Mouse (Mus musculus) cerebral cortex, adult 2 months (tissue): Measurements from ENCODE around the gene Mfsd6.

Source experiments
- WGBS: fragments of 180-500 bp; shearing (Covaris S2); methylation state at CpG from one replicate; pipeline ENCODE4 v1.1.7; 2018; 5-methylcytosine and 5-hydroxymethylcytosine counted together

Gene Mfsd6

DNA sequence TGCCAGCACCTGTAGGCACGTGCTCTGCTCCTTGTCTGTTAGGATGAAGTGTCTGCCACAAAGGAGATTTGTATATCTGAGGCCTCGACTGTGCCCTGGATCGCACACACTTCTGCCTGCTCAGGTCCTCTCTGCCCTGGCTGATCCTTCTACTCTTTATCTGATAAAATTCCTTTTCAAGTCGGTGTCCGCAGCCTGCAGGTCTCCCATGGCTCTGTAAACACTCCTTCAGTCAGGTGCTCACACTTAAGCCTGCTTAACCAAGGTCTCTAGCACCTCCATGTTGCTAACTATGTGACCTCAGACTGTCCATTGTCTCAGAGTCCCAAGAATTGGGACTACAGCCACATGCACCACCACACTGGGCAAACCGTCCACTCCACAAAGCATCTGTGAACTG lies 87.0 kb downstream of the Mfsd6 start:
- 94% methylated on average over 6 of the region's 6 CpGs for WGBS

DNA sequence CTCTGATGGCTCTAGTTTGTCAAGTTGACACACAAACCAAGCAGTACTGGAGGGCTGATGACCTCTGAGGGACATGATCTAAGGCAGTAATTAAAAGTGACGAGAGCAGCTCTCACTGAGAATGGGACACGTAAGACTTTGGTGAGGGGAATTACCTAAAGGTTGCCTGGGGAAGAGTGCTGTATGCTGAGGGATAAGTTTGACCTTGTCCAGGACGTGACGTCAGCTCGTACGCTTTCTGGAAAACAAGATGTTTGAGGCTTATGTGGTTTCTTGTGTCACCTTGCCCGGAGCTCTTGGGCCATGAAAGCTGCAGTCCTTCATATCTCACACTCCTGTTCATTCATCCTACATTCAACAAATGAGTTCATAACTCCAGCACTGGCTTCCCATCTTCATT lies 88.2 kb downstream of the Mfsd6 start:
- 97% methylated on average over 7 of the region's 7 CpGs for WGBS

DNA sequence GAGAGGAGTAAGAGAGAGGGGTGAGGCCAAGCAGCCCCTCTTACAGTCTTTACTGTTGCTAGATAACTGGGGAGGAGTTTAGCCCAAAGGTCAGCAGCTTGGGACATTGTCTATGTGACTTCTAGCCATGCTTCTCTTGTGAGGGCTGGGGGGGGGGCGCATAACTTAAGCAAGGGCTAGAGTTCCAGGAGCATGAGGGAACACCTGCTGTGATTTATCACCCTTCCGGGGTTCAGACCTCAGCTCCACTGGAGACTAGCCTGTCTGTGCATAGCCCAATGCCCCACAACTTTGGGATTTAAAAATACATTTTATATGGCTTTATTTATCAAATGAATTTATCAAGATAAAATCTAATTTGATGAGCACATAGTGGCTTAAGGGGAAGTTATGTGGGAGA lies 89.2 kb downstream of the Mfsd6 start:
- 97% methylated on average over 2 of the region's 2 CpGs for WGBS

DNA sequence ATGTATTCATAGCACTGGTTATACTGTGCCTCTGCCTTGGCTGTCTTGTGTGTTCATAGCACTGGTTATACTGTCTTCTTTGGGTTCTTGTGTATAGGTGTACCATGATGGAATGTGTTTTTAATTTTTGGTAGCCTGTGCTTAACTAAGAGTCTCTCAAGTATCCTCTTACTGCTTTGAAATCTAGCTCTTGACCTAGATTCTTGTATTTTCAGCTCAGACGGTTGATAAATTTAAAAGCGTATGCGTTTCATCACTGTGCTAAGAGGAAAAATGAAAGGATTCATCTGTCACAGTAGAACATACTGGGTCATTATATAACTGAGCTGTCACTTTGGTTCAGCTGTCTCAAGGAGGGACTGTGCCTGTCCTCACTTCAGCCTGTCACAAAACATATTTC lies 91.3 kb downstream of the Mfsd6 start:
- 46% methylated on average over 3 of the region's 3 CpGs for WGBS

DNA sequence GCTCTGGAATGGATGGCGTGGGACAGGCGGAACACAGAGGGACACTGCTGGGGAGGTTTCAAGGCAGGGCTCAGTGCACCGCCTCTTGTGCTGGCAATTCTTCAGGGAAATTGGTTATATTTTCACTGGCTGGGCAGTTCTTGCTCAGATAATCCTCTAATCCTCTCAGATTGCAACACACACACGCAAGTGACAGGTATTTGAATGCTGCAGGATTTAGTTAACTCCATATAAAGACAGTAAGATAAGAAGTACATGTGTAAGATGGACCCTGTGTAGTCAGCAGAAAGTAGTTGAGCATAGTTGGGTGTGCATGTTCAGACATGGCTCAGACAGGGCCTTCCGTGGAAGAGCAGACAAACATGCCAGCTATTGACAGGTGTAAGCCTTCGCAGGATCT lies 93.0 kb downstream of the Mfsd6 start:
- 96% methylated on average over 6 of the region's 6 CpGs for WGBS

DNA sequence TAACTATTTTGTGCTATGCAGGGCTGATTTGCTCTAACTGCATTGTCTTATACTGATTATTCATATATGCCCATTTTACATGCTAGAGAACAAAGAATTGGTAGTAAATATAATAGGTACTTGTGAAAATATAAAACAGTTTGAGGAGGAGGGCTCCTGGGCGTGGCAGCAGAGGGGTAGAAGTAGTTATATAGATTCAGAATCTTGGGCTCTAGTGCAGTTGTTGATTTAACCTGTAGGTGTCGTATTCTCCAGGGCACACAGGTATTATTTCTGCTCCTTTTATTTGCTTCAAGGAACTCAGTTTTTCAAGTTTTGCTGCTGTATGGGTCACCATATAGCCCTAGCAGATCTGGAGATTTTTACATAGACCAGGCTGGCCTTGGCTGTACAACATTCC lies 95.7 kb downstream of the Mfsd6 start:
- 52% methylated on average over 2 of the region's 2 CpGs for WGBS

DNA sequence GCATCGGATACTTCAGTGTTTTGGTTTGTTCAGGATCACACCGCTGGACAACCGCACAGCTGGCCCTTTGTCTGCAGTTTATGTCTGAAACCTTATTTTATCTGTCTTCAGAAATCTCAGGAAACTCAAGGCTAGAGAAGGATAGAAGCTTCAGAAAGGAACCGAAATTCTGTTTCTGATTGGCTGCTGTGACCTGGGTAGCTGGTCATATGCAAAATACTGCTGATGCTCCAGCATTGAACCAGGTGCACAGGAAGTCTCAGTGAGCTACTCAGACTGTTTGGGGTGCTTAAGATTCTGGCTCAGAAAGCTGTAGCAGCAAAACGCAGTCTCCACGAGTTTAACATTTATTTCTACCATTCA lies 96.3 kb downstream of the Mfsd6 start:
- WGBS = 0% methylated on average over 6 of the region's 6 CpGs

DNA sequence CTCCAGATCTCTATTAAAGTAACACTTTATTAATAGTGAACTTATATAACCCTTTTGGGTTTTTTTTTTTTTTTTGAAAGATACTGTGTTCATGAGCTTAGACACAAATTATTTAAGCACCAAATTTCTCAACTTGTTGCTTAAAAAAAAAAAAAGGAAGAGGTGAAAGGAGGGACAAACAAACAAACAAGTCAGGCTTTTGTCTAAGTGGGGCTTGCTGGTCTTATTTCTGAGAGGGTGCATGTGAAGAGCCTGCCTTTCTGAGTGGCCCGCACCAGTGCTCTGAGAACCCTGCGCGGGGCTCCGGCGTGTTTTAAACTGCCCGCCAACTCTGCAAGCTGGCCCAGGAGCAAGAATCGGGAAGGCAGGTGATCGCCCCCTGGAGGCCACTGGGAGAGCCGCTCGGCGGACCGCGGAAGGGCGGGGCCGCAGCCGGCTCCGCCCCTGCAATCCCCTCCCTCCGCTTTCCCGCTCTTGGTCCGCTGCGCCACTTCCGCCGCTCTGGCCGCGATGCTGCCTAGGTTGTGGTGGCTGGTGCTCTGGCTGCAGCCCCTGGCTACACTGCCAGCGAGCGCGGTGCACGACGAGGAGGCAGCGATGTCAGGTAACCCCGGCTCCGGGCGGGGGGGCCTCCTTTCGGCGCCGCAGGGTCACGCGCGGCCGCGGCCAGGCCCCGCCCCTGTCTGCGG lies 96.9 kb downstream of the Mfsd6 start, which contains the start of gene Nemp2:
Nemp2 (plus strand) TSS at position 456 of the 689 bp plus-strand sequence.
- WGBS = under 1% methylated on average over 44 of the region's 44 CpGs

DNA sequence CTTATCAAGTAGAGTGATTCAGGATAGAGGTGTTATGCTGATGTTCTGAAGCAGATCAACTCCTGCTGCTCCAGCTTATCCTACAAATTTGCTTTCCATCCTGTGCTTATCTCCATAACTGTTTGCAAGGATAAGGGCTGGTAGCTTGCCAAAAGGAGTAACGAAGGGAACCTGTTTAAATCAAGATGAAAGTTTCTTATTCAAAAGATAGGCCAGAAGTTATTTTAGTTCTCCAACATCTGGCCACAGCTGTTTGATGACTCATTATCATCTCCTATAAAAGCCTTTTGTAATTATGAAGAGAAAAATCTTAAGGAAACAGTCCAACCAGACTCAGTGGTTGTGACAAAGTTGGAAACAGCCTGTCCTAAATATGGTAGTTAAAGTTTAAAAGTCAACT lies 109.0 kb downstream of the Mfsd6 start:
- WGBS = 43% methylated on average over 1 of the region's 1 CpGs

DNA sequence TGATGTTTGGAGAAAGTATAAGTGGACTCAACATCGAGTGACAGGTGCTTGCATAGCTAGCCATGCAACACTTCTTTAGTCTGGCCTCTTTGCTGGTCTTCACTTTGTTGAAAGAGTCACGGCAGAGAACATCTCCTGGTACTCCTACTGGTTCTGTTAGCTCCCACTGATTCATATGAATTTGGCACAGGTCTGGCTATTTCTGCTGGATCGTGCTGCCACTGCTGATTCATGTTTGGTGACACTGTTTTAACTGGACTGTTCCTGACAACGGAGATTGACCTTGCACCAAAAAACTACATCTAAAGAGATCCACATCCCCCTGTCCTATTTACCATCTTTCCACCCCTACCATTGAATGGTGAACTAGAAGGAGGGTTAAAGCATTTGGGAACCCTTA lies 118.8 kb downstream of the Mfsd6 start:
- 75% methylated on average over 4 of the region's 4 CpGs for WGBS

DNA sequence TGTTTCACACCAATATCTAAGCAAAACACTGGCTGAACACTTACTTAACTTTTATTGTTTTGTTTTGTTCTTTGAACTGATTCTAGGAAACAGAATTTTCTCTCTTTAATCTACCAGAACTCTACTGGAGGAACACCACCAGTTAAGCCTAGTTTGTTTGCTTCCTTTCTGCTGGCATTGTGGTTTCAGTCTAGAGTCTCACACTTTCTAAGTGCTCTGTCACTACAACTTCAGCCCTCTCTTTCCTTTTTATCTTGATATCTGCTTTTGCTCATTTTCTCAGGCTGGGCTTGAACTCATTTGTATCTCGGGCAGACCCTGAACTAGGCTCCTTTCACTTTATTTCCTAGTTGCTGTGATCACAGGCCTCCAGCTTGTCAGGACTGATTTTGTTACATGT lies 119.6 kb downstream of the Mfsd6 start:
- 91% methylated on average over 1 of the region's 1 CpGs for WGBS
